Mouse (Mus musculus) telencephalon, adult 2 months (tissue): ENCODE data around the gene Il27ra.

Experiments
- DNase-seq: peaks from one replicate; pipeline ENCODE4 v3.0.0-alpha.2; 2011; ENCODE audit warnings: low read depth, low spot score

Il27ra gene

DNA sequence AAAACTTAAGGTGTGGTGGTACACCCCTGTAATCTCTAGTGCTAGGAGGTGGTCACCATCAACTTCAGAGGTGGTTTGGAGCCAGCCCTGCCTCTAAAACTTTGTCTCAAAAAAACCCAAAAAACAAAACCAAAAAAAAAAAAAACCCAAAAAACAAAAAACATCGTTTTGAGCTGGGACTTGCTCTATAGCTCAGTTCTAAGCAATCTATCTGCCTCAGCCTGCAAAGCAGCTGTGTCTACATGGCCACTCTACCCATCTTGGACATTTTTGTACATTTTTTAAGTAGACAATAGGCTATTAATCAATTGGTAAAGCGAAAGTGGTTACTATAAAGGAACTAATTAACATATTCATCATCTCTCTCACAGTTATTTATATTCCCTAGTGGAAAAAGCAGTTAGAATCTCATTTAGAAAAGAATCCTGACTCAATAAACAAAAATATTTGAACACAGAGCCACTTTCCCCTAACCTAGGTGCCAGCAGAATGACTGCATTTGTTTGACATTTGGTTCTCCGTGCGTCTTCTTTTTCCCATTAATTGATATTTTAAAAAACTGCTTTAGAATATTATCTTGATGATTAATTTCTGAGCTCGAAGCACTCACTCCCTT, 23.2 kb upstream of the Il27ra start:
- no peak for DNase-seq

DNA sequence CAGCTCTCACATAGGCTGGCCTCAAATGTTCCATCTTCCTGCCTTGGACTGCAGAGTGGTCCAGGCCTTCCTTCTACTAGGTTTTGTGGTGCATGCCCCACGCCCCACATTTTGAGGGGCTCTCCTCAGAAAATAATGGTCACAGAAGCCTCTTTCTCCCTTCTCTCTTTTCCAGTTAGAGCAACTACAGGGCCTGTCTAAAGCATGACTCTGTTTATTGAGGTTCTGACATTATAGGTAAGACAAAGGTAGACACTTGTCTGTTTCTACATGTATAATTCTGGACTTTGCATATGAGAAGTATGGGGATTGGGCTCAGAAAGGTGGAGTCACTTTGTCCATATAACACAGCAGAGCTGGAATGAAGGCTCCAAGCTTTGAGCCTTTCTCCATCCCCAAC, 22.6 kb upstream of the Il27ra start, which contains the start of gene Gm10643:
Gene Gm10643 (minus strand): TSS at position 101 of the 400 bp plus-strand sequence.
- DNase-seq, result no peak

DNA sequence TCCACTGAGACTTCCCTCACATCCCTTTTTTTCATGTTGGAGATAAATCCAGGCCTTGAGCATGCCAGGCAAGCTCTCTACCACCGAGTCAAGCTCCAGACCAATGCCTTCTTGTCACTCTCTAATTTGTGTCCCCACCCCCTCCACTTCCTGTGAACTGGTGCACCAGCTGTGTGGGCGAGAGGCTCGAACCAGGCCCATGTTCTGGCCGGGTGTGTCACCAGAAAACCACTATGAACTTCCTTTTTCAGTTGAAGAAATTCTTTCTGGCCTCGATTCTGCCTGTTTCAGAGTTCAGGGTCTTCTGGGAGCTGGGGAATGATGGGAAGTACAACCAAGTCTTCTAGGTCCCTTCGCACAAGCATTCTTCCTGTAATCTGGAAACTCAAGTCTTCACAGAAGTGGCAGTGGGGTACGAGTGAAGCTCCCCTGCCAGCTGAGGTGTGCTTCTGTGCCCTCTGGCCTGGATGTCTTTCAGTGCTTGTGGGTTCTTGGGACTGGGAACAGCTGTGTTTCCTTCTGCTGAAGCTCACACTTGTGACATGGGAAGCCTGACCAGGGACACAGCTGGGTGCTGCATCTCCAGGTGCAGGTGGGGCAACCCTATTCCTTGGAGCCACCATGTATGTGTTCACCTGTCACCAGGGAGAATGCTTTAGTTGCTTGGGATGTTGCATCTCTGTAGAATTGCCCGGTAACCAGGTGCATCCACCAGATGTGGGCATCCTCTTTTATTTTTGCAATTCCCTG, 21.6 kb upstream of the Il27ra start:
- DNase-seq, result no peak

DNA sequence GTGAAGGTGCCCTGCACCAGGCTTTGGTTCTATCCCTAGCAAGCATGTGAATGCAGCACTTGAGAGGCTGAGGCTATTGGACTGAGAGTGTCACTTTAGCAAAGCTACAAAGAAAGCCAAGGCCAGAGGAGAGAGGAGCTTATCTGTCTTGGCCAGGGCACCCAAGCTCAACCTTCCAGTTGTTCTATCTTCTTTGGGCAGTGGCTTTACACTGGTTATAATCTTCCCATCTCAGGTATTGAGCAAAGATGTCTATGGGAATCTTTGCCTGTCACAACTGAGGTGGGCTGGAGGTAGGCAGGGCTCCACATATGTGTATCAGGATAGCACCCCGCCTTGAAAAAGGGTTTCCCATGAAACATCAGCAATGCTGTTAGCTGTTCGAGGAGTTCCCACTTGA, 17.9 kb upstream of the Il27ra start:
- no peak for DNase-seq

DNA sequence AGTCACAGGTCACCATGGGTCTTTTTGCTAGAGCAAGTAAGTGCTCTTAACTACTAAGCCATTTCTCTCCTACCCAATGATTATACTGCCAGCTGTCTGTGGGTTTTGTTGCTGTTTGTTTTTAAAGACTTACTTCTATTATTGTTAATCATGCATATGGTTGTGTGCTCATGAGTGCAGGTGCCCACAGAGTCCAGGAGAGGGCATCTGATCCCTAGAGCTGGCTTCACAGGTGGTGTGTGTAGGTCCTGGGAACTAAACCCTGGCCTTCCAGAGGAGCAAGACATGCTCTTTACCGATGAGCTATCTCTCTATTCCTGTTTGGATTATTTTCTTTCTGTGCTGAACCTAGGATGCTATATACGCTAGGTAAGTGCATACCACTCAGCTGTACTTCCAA, 16.8 kb upstream of the Il27ra start:
- no peak for DNase-seq

DNA sequence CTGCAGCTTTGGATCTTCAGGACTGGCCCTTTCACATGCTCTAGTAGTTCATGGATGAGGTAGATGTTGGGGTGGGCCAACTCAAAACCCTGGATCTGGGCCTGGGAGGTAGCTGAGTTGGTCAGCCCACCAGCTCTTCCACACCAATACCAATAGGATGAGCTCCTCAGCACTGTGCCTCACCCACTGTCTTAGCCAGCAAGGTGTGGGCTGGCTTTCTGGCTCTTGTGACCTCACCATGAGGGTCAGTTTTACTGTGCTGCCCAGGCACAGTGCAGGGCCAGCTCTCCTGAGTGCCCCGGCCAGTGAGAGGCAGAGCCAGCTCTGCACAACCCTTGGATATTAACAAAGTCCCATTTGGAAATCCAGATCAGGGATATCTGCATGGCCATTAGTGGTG, 15.4 kb upstream of the Il27ra start:
- DNase-seq, result no peak

DNA sequence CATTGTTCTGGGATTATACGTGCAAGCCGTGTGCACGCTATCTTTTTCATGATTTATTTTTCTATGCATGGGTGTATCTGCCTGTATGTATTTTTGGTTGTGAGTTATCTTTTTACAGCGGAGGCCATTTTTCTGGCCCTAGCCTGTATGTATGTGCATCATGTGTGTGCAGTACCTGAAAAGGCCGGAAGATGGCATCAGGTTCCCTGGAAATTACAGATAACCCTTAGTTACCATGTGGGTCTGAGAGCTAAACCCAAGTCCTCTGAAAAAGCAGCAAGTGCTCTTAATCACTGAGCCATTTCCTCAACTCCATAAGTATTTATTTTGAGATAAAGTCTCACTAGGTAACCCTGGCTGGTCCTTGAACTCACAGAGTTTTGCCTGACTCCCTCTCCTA, 10.8 kb upstream of the Il27ra start:
- no peak for DNase-seq

DNA sequence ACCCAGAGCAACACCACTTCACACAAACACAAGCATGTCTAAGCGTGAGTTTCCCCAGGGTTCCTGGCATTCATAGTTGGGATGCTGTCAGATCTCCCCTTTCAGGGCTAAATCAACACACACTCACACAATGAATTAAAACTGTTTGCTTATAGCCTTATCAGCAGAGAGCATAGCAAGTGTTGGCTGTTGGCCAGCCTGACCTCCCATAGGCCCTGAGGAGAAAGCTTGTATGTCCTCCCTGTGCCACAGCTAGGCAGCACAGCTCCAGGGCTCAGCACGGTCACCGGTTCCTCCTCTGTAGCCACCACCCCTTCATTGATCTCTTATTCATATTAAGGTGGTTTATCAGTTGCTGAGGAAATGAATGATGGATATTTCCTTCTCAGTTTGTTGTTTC, 10.4 kb upstream of the Il27ra start:
- no peak for DNase-seq

DNA sequence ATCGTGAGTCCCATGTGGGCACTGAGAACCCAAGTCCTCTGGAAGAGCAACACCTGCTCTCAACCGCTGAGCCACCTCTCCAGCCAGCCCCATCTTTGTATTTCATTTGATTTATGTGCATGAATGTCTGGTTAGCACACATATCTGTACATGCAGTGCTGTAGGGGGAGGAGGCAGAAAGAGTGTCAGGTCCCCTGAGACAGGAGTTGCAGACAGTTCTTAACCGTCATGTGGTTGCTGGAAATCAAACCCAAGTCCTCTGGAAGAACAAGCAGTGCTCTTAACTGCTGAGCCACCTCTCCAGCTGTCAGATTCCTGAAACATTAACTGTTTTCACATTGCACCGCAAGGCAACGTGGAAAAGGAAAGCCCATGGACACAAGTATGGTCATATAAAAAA, 5.8 kb upstream of the Il27ra start:
- DNase-seq, result no peak

DNA sequence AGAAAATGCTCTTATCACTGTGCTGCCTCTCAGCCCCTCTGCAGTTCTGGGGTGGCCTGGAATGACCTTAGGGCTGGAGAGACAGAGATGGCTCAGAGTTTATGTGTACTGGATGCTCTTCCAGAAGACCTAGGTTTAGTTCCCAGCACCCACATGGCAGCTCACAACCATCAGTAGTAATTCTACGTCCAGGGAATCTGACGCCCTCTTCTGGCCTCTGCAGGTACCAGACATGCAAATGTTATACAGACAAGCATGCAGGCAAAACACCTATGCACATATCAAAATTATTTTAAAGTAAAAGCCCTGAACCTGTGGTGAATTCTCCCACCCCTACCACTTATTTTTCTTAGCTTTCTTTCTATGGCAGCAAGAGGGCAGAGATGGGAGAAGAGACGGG, 4.1 kb upstream of the Il27ra start:
- DNase-seq, result no peak

DNA sequence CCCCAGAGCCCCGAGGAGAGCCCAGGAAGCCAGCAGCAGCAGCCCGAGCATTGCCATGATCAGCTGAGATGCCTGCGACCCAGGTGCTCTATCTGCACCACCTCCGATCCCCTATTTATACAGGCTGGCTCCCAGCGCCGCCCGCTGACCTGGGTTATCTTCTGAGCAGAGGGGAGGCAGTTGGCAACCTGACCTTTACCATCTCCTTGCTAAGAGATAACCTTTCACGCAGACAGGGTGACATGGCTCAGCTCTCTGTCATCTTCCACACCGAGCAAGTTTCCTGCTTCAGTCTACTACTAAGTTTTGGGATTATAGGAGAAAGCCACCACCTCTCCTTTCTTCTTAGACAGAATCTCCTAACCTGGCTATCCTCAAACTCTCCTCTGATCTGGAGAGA, 2.5 kb upstream of the Il27ra start, which contains the start of gene Rln3:
Gene Rln3 (minus strand): TSS at position 101 of the 400 bp plus-strand sequence.
- no peak for DNase-seq

DNA sequence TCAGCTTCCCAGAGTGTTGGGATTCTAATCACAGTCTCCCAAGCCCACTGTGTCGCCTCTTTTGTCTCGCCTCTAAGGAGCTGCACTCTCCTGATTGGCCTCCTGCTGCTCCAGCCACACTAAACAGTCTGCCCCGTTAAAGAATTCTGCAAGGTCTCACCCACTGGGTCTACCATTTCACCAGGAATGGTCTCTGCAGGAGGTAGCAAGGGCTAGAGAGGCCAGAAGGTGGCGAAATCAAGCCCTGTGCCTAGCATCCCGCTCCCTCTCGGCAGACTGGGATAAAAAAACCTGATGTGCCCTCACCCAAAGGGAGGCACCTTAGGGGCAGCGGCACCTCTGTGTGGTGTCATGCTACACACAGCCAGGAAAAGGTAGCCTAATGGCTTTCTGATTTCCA, 1.7 kb upstream of the Il27ra start:
- no peak for DNase-seq

DNA sequence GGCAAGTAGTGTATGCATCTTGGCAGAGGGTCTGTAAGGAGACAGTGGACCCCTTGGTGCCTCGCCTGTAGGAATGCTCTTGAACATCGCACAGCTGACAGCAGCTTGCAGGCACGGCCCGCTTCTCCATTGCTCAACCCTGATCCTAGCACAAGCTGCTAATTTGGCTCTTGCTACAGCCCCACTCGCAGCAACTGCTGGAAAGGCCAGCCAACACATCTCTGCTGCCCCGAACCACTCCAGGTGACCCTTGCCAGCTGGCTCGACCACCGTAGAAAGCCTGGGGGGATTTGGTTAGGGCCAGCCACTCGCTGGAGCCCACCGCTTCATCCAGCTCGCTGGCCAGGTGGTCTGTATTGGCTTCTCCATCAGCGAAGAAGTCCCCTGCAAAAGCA, 556 bp upstream of the Il27ra start:
- DNase-seq, result no peak

DNA sequence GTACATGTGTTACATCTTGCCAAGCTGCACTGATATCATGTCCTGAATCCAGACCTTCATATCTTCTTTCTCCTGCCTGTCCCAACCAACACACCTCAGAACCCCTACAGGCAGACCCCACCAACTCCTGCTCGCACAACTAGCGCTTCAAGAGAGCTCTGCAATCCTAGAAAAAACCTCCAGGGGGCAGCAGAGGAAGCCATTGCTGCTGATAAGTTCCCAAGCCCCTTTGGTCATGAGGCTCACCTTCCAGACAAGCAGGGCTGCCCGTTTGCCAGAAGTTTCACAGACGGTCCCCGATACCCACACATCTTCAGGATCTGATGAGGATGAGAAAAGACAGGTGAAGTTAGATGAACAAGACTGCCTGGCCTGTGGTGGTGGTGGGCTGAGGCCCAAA, 3.3 kb downstream of the Il27ra start:
- DNase-seq, result peak; percentile 22

DNA sequence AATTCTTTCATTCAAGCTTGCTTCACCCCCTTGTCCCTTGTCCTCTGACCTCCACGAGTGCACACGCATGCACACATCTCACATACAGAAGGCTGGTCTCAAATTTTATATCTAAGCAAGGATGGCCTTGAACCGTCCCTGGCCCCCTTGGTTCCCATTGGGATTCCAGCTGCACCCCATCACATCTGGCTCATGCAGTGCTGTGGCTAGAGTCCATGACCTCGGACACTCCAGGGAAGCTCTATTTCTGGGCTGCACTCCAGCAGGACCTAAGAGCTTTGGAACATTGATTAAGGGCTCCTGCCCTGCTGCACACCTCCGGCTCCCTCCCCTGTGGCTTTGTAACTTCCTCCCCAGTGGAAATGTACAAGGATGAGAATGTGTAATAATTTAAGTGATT, 4.4 kb downstream of the Il27ra start:
- no peak for DNase-seq

DNA sequence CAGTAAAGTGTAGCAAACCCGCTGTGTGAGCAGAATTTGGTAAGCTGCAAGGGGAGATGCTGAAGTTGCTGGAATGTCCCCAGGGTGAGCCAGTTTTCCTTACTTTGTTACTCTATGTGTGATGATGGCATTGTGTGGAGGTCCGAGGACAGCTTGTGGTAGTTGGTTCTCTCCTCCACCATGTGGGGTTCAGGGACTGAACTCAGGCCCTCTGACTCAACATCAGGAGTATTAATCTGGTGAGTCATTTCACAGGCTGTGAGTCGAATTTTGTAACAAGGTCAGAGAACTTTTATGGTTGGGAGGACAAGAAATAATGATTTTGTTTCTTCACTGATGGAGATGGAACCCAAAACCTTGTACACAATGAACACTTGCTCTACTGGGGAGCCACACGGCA, 9.6 kb downstream of the Il27ra start:
- DNase-seq, result no peak

DNA sequence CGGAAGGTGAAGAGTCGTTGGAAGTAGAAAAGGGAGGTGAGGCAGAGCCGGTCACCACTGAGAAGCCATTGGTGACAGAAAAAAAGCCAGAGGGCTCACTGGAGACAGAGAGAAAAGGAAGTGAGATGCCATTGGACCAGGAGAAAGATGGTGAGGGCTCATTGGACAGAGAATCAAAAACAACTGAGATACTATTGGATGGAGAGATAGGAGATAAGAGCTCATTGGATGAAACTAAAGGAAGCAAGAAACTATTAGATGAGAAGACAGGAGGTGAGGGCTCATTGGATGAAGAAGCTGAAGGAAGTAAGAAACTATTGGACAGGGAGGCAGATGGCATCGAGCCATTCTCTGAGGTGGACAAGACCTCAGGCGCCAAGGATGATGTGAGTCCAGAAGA, 13.1 kb downstream of the Il27ra start:
- no peak for DNase-seq

DNA sequence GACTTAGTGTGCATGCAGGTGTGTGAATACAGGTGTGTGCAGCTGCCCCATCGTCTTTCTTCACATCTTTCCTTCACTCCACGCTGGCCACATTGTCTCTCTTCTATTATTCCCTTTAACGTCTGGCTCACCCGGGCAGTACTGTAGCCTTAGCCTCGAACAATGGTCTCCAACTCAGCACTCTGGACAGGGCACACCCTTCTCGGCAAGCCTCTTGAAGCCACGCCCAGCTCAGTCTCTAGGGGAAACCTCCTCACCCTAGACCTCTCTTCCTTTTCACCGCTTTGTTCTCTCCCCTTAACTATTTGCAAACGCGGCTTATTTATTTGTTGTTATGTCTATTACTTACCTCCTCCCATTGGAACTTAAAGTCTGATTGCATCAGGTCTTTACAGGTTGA, 14.9 kb downstream of the Il27ra start:
- DNase-seq, result no peak

DNA sequence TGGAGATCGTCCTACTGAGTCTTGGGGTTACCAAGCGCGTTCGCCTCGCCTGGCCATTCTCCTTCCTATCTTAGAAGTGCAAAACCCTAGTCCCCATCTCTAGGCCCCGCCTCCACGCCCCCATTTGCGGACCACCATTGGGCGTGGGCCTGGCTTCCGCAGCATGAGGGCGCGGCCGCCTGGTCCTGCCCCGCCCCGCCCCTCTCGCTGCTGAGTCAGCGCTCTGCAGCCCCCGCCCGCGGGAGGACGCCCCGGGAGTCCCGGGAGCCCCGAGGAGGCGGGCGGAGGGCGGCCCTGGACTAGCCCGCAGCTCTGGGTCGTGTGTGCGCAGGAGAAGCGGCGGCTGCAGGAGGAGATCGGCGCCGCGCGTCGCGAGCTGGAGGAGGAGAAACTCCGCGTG, 16.5 kb downstream of the Il27ra start:
- no peak for DNase-seq

DNA sequence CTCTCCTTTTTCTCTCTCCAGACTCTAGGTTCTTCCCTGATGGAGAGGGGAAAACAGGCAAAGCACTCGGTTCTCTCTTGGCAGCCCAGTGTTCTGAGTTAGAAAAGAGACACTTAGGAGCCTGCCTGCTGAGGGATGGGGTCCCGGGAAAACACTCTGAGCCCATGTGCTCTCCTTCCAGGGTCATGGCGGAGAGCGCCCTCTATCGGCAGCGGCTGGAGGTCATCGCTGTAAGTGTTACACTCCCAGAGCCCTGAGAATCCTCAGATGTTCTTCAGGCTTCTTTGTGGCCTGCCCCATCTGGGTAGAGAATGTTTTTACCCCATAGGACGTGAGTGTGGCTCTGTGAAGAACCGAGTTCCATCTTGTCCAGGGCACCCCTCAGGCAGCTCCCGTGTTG, 18.2 kb downstream of the Il27ra start:
- no peak for DNase-seq

DNA sequence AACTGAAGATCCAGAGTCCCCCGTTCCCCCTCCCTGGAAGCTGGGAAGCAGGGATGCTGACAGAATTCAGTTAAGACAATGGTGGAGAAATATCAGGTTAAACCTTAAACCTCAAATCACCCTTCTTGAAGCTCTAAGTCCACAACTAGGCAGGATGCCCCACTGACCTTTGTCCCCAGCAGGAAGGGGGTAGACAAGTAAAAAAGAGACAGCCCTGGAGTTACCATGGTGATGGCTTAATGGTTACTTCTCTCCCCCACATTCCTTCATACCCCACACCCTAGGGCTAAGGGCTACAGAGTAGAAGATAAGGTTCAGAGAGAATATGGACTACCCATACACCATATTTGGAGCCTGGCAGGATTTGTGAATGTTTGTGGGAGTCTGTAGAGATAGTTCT, 18.8 kb downstream of the Il27ra start:
- DNase-seq, result no peak

DNA sequence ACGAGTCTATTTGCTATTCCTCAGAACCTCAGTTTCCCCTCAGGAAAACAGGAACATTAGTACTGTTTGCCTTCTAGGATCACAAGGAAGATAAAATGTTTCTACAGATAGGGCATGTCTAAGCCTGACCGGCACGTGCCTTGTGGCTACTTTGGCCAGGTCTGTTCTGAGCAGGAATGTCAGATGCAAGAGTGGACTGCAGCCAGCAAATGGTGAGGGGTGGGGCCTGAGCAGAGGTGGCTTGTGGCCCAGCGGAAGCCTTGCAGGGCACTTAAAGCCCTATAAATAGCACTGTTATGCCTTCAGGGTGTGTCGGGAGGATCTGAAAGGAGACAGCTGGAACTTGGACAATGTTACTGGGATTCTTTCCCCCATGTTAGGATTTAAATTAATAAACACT, 19.3 kb downstream of the Il27ra start:
- no peak for DNase-seq

DNA sequence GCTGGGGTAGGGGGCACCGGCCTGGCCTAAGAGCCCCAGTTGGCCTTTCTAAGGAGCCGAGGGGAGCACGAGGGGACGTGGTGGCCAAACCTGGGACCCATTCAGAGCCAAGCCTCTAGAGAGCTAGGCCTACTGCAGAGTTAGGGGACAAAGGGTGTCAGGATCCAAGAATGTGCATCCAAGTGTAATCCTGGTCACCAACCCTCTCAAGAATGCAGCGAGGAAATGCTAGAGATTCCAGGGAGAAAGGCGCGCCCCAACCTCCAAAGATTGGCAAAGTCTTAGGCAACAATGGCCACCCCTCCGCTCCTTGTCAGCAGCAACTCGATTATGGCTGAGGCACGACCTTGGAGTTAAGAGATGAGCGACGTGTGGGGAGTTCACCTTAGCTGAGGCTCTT, 20.8 kb downstream of the Il27ra start:
- DNase-seq, result no peak

DNA sequence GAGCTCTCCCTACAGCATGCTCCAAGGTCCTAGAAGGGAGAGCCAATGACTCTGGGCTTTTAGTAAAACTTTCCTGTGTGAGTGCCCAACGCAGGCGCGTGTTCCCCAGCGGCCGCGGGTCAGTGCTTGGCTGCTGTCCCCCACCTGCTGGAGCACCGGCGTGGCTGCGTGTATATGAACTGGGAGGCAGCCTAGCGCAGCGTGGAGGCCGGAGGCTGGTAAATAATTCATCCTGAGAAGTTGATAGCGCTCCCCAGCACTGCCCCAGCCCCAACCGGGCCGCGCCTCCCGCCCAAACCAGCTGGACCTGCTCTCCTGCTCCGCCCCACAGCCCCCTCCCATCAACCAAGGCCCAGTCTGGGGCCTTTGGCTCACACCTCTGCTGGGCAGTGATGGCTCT, 21.3 kb downstream of the Il27ra start, which contains the start of gene Palm3:
Gene Palm3 (plus strand): TSS at position 376 of the 400 bp plus-strand sequence.
- no peak for DNase-seq
